Mouse (Mus musculus): ENCODE measurements around the gene Fbxo7. TPM values are rescaled to one million over a fixed set of nuclear protein-coding genes. Genes with fewer than 3 reads are reported as not detected.
A peak's percentile ranks its signal among the peaks of the same experiment; 100 is the strongest.

Fbxo7 gene
- polyA plus RNA-seq, 1 experiment from 2014 or later: 25.9 TPM

DNA sequence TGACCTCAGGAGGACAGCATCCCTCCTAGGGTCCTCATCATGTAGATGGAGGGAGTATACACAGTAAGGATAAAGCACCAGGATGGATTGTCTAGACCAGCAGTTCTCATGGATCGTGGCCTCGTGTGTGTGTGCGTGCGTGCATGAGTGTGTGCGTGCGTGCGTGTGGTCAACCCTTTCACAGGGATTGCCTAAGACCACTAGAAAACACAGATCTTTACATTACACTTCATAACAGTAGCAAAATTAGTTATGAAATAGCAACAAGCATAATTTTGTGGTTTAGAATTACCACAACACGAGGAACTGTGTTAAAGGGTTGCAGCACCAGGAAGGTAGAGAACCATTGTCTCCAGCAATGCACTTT lies 41.2 kb downstream of the Fbxo7 start:
- no peaks in the 10 kb centered on the region for H3K36me3 ChIP-seq
- H3K4me1 ChIP-seq (replicated peaks): peaks cover 16% of the 10 kb centered on the region
- no peak for ATAC-seq (ENCODE audit: insufficient number of reproducible peaks, insufficient read depth, low FRiP score, low TSS enrichment, low read depth)
- no peaks in the 10 kb centered on the region for H3K27me3 ChIP-seq
- no peak overlapping the region for H3K4me3 ChIP-seq (replicated peaks)
- H3K9me3 ChIP-seq: no peaks in the 10 kb centered on the region
- WGBS: 95% methylated on average over 8 of the region's 8 CpGs
- H3K9ac ChIP-seq (replicated peaks): no peak overlapping the region
- no peak overlapping the region for H3K27ac ChIP-seq
- H3K4me2 ChIP-seq: no peak overlapping the region

DNA sequence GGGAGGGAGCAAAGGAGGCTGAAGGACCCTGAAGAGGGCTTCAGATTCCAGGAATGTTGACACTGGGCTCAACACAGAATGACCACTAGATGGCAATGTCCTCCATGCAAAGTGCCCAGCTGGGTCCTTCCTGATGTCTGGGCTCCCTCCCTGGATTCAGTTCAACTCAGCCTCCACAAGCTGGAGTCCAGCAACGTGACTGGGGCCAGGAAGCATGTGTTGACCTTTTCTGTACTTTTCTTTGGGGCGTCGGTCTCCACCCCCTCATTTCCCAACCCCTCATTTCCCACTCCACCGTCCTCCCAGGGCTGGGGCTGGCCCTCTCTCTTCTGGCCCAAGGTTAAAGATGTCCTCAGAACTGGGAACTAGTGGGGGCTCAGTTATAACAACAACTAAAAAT lies 43.2 kb downstream of the Fbxo7 start:
- Histone ChIP-seq H3K9ac (replicated peaks) (no peak overlapping the region), H3K36me3 (no peaks in the 10 kb centered on the region), H3K4me2 (no peak overlapping the region), H3K27ac (no peak overlapping the region), H3K4me1 (replicated peaks) (peaks cover 21% of the 10 kb centered on the region), H3K9me3 (no peaks in the 10 kb centered on the region), H3K4me3 (replicated peaks) (no peak overlapping the region), H3K27me3 (no peaks in the 10 kb centered on the region)
- peak; percentile 41; the same call in 1 of the 2 replicates for ATAC-seq (ENCODE audit: insufficient number of reproducible peaks, insufficient read depth, low FRiP score, low TSS enrichment, low read depth)
- 6% methylated on average over 4 of the region's 4 CpGs for whole genome bisulfite sequencing

DNA sequence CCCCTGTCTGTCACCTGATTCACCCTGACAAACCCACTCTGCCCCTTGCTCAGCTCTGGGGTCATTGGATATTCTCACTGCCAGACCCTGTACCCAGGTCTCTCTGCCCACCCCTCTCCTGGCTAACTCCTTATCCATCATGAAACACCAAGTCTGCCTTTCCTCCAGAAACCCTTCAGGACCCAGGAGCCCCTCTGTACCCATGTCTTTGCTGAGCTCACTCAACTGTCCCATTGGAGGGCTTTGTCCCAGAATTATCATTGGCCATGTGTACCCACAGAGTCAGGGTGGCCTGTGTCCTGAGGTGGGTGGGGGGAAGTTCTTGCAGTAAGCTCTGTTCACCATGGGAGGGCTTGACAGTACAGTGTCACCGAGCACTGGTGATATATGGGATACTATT lies 43.9 kb downstream of the Fbxo7 start:
- no peak overlapping the region for H3K4me2 ChIP-seq
- no peak for ATAC-seq (ENCODE audit: insufficient number of reproducible peaks, insufficient read depth, low FRiP score, low TSS enrichment, low read depth)
- no peaks in the 10 kb centered on the region for H3K27me3 ChIP-seq
- no peaks in the 10 kb centered on the region for H3K36me3 ChIP-seq
- no peak overlapping the region for H3K4me3 ChIP-seq (replicated peaks)
- H3K9ac ChIP-seq (replicated peaks): no peak overlapping the region
- WGBS: 92% methylated on average over 1 of the region's 1 CpGs
- H3K9me3 ChIP-seq: no peaks in the 10 kb centered on the region
- H3K4me1 ChIP-seq (replicated peaks): peaks cover 21% of the 10 kb centered on the region
- H3K27ac ChIP-seq: no peak overlapping the region

DNA sequence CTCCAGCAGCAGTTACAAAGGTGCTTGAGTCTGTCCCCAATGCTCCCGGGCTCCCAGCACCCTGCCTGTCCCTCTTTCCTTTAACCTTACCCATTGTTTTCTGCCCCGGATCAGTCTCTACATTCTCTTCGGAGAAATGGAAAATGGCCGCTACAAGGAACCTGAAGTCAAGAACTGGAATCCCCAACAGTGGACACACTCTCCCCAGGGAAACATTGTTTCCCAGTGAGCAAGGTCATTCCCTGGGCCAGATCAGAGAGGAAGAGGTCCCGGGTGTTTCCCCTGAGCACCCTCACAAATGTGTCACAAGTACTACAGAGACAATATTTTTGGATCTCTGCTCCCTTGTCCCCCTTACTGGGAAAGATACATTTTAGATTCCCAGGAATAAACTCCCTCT lies 44.9 kb downstream of the Fbxo7 start:
- Histone ChIP-seq H3K27ac (no peak overlapping the region; the same call in 1 of the 2 replicates), H3K4me3 (replicated peaks) (no peak overlapping the region), H3K9me3 (no peaks in the 10 kb centered on the region), H3K27me3 (no peaks in the 10 kb centered on the region), H3K9ac (replicated peaks) (no peak overlapping the region), H3K4me1 (replicated peaks) (peaks cover 21% of the 10 kb centered on the region), H3K4me2 (no peak overlapping the region), H3K36me3 (no peaks in the 10 kb centered on the region)
- WGBS: 83% methylated on average over 5 of the region's 5 CpGs
- no peak for ATAC-seq (ENCODE audit: insufficient number of reproducible peaks, insufficient read depth, low FRiP score, low TSS enrichment, low read depth)

DNA sequence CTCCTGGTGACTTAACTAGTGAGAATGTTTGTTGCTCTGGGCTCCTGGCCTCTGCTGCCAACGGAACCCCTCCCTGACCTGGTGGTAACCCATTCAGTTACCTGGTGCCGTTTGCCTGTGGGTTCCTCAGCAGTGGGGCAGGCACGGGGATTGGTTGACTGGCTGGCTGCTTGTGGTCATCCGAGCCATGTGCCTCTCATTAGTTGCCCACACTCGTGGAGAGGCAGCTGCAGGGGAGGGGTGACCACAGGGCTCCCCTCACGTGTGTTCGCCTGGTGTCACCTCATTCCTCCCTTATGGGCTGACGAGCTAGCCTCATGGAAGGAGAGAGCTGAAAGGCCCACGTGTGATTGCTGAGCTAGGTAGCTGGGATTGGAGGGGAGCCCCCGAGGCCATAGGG lies 46.1 kb downstream of the Fbxo7 start:
- no peak overlapping the region for H3K4me3 ChIP-seq (replicated peaks)
- no peak overlapping the region for H3K4me2 ChIP-seq
- H3K36me3 ChIP-seq: no peaks in the 10 kb centered on the region
- H3K9me3 ChIP-seq: no peaks in the 10 kb centered on the region
- WGBS: 34% methylated on average over 10 of the region's 10 CpGs
- peaks cover 21% of the 10 kb centered on the region for H3K4me1 ChIP-seq (replicated peaks)
- H3K27ac ChIP-seq: no peak overlapping the region
- H3K9ac ChIP-seq (replicated peaks): no peak overlapping the region
- no peaks in the 10 kb centered on the region for H3K27me3 ChIP-seq
- no peak for ATAC-seq (ENCODE audit: insufficient number of reproducible peaks, insufficient read depth, low FRiP score, low TSS enrichment, low read depth)

DNA sequence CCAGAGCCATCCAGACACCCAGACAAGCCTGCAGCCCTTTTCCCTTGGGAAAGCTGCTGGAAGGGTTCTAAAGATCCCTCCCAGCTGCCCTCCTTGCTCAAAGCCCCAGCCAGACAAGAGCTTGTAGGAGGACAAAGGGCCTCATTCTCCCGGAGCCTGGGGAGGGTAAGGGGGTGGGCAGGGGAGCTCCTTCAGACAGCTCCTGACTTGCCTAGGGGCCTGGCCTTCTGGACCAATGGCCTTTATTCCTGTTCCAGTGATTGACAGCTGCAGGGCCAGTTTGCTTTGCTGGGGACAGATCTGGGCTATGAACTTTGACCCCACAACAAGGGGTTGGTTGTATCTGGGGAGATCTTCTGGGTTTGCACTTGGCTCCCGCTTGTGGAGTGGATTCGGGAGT lies 47.6 kb downstream of the Fbxo7 start:
- no peak overlapping the region for H3K9ac ChIP-seq (replicated peaks)
- peaks cover 21% of the 10 kb centered on the region for H3K4me1 ChIP-seq (replicated peaks)
- WGBS: 51% methylated on average over 3 of the region's 3 CpGs
- 0 out of 2 replicates have a peak overlapping the region, but pooled peaks have one; percentile 9 for H3K27ac ChIP-seq
- no peaks in the 10 kb centered on the region for H3K36me3 ChIP-seq
- no peak overlapping the region for H3K4me2 ChIP-seq
- no peak for ATAC-seq (ENCODE audit: insufficient number of reproducible peaks, insufficient read depth, low FRiP score, low TSS enrichment, low read depth)
- H3K27me3 ChIP-seq: no peaks in the 10 kb centered on the region
- 0 out of 2 replicates have a peak, but pooled peaks cover 8% of the 10 kb centered on the region for H3K9me3 ChIP-seq
- H3K4me3 ChIP-seq (replicated peaks): no peak overlapping the region

DNA sequence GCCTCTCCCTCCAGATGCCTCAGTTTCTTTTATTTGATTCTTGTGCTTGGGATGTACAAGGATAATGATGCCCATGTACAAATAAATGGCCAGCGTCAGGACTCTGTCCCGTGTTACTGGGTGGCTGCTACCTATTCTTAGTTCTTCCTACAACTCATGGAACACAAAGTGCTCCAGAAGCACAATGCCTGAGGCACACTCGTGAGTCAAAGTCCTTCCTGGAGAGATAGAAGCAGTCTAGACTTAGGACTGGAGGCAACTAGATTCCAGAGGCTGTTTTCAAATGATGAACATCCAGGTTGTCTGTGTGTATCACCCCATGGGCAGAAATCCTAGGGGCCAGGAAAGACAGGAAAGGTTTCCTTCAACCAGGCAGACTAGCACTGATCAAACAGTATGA lies 49.0 kb downstream of the Fbxo7 start:
- WGBS: 82% methylated on average over 3 of the region's 3 CpGs
- Histone ChIP-seq H3K36me3 (no peaks in the 10 kb centered on the region), H3K9ac (replicated peaks) (no peak overlapping the region), H3K27ac (no peak overlapping the region), H3K9me3 (0 out of 2 replicates have a peak, but pooled peaks cover 8% of the 10 kb centered on the region), H3K4me1 (replicated peaks) (peaks cover 15% of the 10 kb centered on the region), H3K4me3 (replicated peaks) (no peak overlapping the region), H3K27me3 (no peaks in the 10 kb centered on the region), H3K4me2 (no peak overlapping the region)
- ATAC-seq (ENCODE audit: insufficient number of reproducible peaks, insufficient read depth, low FRiP score, low TSS enrichment, low read depth): no peak

DNA sequence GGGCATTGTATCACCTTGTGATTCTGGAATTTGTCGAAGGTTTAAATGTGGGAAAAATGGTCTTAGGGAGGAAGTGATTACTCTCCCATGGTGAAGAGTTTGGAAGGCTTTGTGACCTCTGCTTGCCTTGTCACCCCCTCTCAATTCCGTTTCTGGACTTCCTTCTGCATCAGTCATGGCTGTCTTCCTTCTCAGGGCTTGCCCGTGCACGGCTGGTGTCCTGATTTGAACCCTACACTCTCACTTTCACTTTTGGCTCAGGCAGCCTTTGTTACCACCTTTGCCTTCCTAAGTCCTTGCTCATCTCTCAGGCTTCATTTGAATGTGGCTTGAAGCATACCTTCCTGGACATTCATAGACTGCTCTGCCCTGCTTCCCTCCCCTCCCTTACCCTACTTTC lies 52.4 kb downstream of the Fbxo7 start:
- H3K4me1 ChIP-seq (replicated peaks): peaks cover 5% of the 10 kb centered on the region
- no peaks in the 10 kb centered on the region for H3K27me3 ChIP-seq
- H3K9me3 ChIP-seq: 0 out of 2 replicates have a peak, but pooled peaks cover 8% of the 10 kb centered on the region
- no peak overlapping the region for H3K27ac ChIP-seq
- no peak overlapping the region for H3K4me3 ChIP-seq (replicated peaks)
- no peak overlapping the region for H3K9ac ChIP-seq (replicated peaks)
- ATAC-seq (ENCODE audit: insufficient number of reproducible peaks, insufficient read depth, low FRiP score, low TSS enrichment, low read depth): no peak
- no peak overlapping the region for H3K4me2 ChIP-seq
- 85% methylated on average over 4 of the region's 4 CpGs for WGBS
- no peaks in the 10 kb centered on the region for H3K36me3 ChIP-seq

DNA sequence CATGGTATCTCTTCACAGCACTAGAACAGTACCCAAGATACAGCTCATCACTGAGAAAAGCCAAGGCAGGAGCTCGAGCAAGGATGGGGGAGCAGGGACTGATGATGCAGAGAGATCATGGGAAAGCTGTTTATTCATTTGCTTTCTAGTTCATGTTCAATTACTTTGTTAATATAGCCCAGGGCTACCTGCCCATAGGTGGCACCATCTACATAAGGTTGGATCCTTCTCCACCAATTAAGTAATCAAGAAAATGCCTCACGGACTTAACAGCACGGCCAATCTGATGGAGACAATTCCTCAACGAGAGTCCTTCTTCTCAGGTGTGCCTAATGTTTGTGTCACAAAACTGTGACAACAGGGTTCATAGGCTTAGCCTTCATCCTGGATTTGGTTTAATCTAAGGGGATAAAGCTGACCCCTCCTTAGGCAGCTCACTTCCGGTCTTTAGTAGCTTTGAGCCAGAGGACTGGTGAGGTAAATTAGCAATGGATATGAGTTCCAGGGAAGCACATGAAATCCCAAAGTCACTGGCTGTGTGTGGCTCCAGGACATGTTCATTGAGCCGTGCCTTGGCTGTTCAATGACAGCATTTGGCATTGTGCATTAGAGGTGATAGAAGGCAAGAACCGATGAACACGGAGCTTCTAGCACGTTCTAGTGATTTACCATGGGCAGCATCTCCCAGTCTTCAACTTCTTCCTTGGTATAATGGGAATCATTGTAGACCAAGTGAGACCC lies 53.4 kb downstream of the Fbxo7 start:
- no peak for ATAC-seq (ENCODE audit: insufficient number of reproducible peaks, insufficient read depth, low FRiP score, low TSS enrichment, low read depth)
- H3K27me3 ChIP-seq: no peaks in the 10 kb centered on the region
- H3K4me3 ChIP-seq (replicated peaks): no peak overlapping the region
- no peak overlapping the region for H3K27ac ChIP-seq
- WGBS: 81% methylated on average over 9 of the region's 9 CpGs
- H3K4me1 ChIP-seq (replicated peaks): no peaks in the 10 kb centered on the region
- H3K4me2 ChIP-seq: no peak overlapping the region
- H3K9ac ChIP-seq (replicated peaks): no peak overlapping the region
- no peaks in the 10 kb centered on the region for H3K36me3 ChIP-seq
- H3K9me3 ChIP-seq: 0 out of 2 replicates have a peak, but pooled peaks cover 8% of the 10 kb centered on the region

DNA sequence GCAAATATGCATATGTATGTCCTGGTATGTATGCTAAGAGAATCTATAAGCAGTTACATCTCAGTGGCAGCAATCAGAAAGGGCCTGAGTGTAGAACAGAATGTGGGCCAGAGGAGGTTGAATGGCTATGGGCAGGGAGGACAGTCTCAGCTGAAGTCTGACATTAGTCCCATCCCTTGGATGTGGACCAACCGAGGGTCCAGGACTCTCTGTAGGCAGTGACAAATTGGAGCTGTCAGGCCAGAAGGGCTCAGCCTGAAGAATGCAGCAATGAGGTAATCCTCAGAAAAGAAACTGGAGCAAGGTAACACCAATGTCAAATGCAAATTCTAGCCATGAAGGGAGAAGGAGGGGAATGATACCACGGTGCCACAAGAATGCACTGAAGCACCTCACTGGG lies 55.5 kb downstream of the Fbxo7 start:
- no peak for ATAC-seq (ENCODE audit: insufficient number of reproducible peaks, insufficient read depth, low FRiP score, low TSS enrichment, low read depth)

DNA sequence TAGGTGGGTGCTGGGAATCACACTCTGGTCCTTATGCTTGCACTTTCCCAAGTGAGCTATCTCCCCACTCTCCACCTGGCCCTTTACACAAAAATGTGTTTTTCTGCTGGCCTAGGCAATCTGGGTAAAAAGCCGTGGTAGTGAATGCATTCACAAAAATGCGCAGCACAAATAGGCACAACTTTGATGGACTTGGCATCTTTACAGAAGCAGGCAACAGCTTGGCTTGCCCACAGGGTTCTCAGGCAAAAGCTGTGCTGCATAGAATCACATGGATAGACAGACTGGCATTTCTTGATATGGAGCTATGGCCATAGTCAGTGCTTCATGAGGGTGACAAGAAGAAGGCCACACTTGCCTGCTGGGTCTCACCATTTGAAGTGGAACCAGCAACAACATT lies 57.0 kb downstream of the Fbxo7 start:
- Histone ChIP-seq H3K4me1 (replicated peaks) (no peaks in the 10 kb centered on the region), H3K9ac (replicated peaks) (no peak overlapping the region), H3K27ac (no peak overlapping the region), H3K9me3 (0 out of 2 replicates have a peak, but pooled peaks cover 4% of the 10 kb centered on the region), H3K27me3 (no peaks in the 10 kb centered on the region), H3K4me2 (no peak overlapping the region), H3K4me3 (replicated peaks) (no peak overlapping the region), H3K36me3 (no peaks in the 10 kb centered on the region)
- 98% methylated on average over 2 of the region's 2 CpGs for WGBS
- ATAC-seq (ENCODE audit: insufficient number of reproducible peaks, insufficient read depth, low FRiP score, low TSS enrichment, low read depth): no peak

More for the DNA sequence above, 55.5 kb downstream of the Fbxo7 start:
- Histone ChIP-seq H3K4me1 (replicated peaks) (no peaks in the 10 kb centered on the region), H3K4me2 (no peak overlapping the region), H3K36me3 (no peaks in the 10 kb centered on the region), H3K9ac (replicated peaks) (no peak overlapping the region), H3K4me3 (replicated peaks) (no peak overlapping the region), H3K9me3 (0 out of 2 replicates have a peak, but pooled peaks cover 8% of the 10 kb centered on the region), H3K27me3 (no peaks in the 10 kb centered on the region), H3K27ac (no peak overlapping the region)
- WGBS: 86% methylated on average over 2 of the region's 2 CpGs

DNA sequence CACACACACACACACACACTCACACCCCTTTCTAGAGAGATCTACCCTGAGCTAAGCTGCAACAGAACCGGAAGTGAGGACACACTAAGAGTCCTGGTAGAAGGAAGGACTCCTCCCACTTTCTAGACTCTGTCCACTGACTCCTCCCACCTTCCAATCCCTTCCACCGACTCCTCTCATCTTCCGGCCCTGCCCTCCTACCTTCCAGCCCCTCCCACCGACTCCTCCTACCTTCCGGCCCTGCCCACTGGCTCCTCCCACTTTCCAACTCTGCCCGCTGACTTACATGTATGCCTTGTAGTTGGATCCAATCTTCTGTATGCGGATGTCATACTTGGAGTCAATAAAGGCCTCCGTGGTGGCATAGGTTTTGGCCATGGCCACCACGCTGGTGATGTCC lies 58.1 kb downstream of the Fbxo7 start:
- 83% methylated on average over 9 of the region's 9 CpGs for WGBS
- ATAC-seq (ENCODE audit: insufficient number of reproducible peaks, insufficient read depth, low FRiP score, low TSS enrichment, low read depth): peak; percentile 37; the same call in 1 of the 2 replicates
- no peak overlapping the region for H3K9ac ChIP-seq (replicated peaks)
- no peak overlapping the region for H3K4me2 ChIP-seq
- no peak overlapping the region for H3K27ac ChIP-seq
- no peaks in the 10 kb centered on the region for H3K36me3 ChIP-seq
- no peak overlapping the region for H3K4me3 ChIP-seq (replicated peaks)
- H3K9me3 ChIP-seq: no peaks in the 10 kb centered on the region
- H3K4me1 ChIP-seq (replicated peaks): no peaks in the 10 kb centered on the region
- no peaks in the 10 kb centered on the region for H3K27me3 ChIP-seq

Measured in limb, embryonic 12.5 days (tissue).